Mouse (Mus musculus): ENCODE measurements around the gene Tgfb3. TPM values are rescaled to one million over a fixed set of nuclear protein-coding genes. Genes with fewer than 3 reads are reported as not detected.

Tgfb3 gene
- total and polyA plus RNA-seq, 3 experiments: 0.42 to 0.96 TPM; not detected in 1

DNA sequence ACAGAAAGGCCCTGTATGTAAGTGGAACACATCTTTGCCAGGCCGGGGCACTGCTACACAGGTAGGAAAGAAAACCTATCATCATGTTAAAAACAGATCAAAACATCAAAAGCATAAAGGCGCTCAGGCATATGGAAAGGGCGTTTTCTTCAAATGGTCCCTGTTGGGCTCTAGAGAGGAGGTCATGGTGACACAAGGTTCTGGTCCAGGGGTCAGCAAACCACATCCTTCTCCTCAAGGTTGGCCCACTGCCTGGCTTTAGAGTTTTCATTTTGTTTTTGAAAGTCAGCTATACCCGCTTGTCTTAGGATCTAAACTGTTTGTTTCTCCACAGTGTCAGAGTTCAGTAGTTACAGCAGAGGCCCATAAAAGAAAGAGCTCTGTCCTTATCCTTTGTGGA is 30.7 kb upstream of the Tgfb3 start:
- H3K9ac ChIP-seq (ENCODE audit: control insufficient read depth, low read depth, low read length, poor library complexity, severe bottlenecking): no peak overlapping the region
- no peak overlapping the region for H3K4me3 ChIP-seq (ENCODE audit: control insufficient read depth in 1 of 2, insufficient read depth in 1 of 2, low read depth in 2 of 2, low read length in 2 of 2)
- no peaks in the 10 kb centered on the region for H3K79me2 ChIP-seq (ENCODE audit: control insufficient read depth, insufficient read depth, low read length, poor library complexity)
- DNase-seq (ENCODE audit: low read depth, low spot score): no peak
- no peaks in the 10 kb centered on the region for H3K9me3 ChIP-seq (replicated peaks; ENCODE audit: insufficient read depth, low read length)
- H3K4me1 ChIP-seq (ENCODE audit: control insufficient read depth in 1 of 2, insufficient read depth in 2 of 2, low read length in 2 of 2): no peaks in the 10 kb centered on the region
- no peak overlapping the region for H3K27ac ChIP-seq (ENCODE audit: control insufficient read depth, low read depth, low read length)
- TF ChIP-seq SIN3A (IDR thresholded peaks at IDR 0.05; ENCODE audit: low read length) (no peak), JUND (IDR thresholded peaks at IDR 0.05; ENCODE audit: low read depth, low read length) (no peak), GABPA (IDR thresholded peaks at IDR 0.05; ENCODE audit: low read depth, low read length) (no peak), ZC3H11A (IDR thresholded peaks at IDR 0.05; ENCODE audit: low read depth, low read length) (no peak), BHLHE40 (IDR thresholded peaks at IDR 0.05; ENCODE audit: borderline replicate concordance, low read depth, low read length) (no peak), POLR2A (IDR thresholded peaks at IDR 0.05; ENCODE audit: control insufficient read depth in 1 of 2, insufficient read depth in 1 of 2, low read depth in 1 of 2, low read length in 2 of 2, poor library complexity in 1 of 2) (no peak), RCOR1 (IDR thresholded peaks at IDR 0.05; ENCODE audit: low read depth, low read length) (no peak), ELF1 (IDR thresholded peaks at IDR 0.05; ENCODE audit: low read depth, low read length) (no peak), ZNF384 (IDR thresholded peaks at IDR 0.05; ENCODE audit: low read depth, low read length) (no peak), MXI1 (IDR thresholded peaks at IDR 0.05; ENCODE audit: low read depth, low read length) (no peak), EP300 (IDR thresholded peaks at IDR 0.05; ENCODE audit: low read depth in 1 of 2, low read length in 2 of 2) (no peak), CHD1 (IDR thresholded peaks at IDR 0.05; ENCODE audit: low read depth, low read length) (no peak), MAZ (IDR thresholded peaks at IDR 0.05; ENCODE audit: low read depth, low read length) (no peak), CTCF (IDR thresholded peaks at IDR 0.05 in 2 of 3, conservative IDR thresholded peaks at IDR 0.05 in 1 of 3; ENCODE audit: control insufficient read depth in 1 of 3, insufficient read depth in 1 of 3, low read depth in 2 of 3, low read length in 3 of 3, poor library complexity in 1 of 3, severe bottlenecking in 1 of 3) (no peak), GATA1 (IDR thresholded peaks at IDR 0.05; ENCODE audit: low read depth, low read length) (no peak), TAL1 (IDR thresholded peaks at IDR 0.05; ENCODE audit: low read length) (no peak)
- H3K36me3 ChIP-seq (ENCODE audit: control insufficient read depth in 1 of 2, insufficient read depth in 2 of 2, low read length in 2 of 2): no peaks in the 10 kb centered on the region
- H3K27me3 ChIP-seq (ENCODE audit: control insufficient read depth in 1 of 2, insufficient read depth in 2 of 2, low read length in 2 of 2): no peaks in the 10 kb centered on the region

- Histone ChIP-seq H3K4me1 (ENCODE audit: control insufficient read depth in 1 of 2, insufficient read depth in 2 of 2, low read length in 2 of 2) (no peaks in the 10 kb centered on the region), H3K27me3 (ENCODE audit: control insufficient read depth in 1 of 2, insufficient read depth in 2 of 2, low read length in 2 of 2) (no peaks in the 10 kb centered on the region), H3K9me3 (replicated peaks; ENCODE audit: insufficient read depth, low read length) (no peaks in the 10 kb centered on the region), H3K9ac (ENCODE audit: control insufficient read depth, low read depth, low read length, poor library complexity, severe bottlenecking) (no peak overlapping the region), H3K4me3 (ENCODE audit: control insufficient read depth in 1 of 2, insufficient read depth in 1 of 2, low read depth in 2 of 2, low read length in 2 of 2) (no peak overlapping the region), H3K36me3 (ENCODE audit: control insufficient read depth in 1 of 2, insufficient read depth in 2 of 2, low read length in 2 of 2) (no peaks in the 10 kb centered on the region), H3K27ac (ENCODE audit: control insufficient read depth, low read depth, low read length) (no peak overlapping the region), H3K79me2 (ENCODE audit: control insufficient read depth, insufficient read depth, low read length, poor library complexity) (no peaks in the 10 kb centered on the region)
- TF ChIP-seq USF2 (IDR thresholded peaks at IDR 0.05; ENCODE audit: borderline replicate concordance in 1 of 2, insufficient read depth in 1 of 2, low read depth in 1 of 2, low read length in 2 of 2): no peak
- TF ChIP-seq ETS1 (IDR thresholded peaks at IDR 0.05; ENCODE audit: low read depth, low read length): no peak
- TF ChIP-seq ELF1 (IDR thresholded peaks at IDR 0.05; ENCODE audit: low read depth, low read length): no peak
- TF ChIP-seq SMC3 (IDR thresholded peaks at IDR 0.05; ENCODE audit: low read depth, low read length): no peak
- TF ChIP-seq RCOR1 (IDR thresholded peaks at IDR 0.05; ENCODE audit: low read depth, low read length): no peak
- TF ChIP-seq MAZ (IDR thresholded peaks at IDR 0.05; ENCODE audit: low read depth, low read length): no peak
- no peak for TF ChIP-seq UBTF (IDR thresholded peaks at IDR 0.05; ENCODE audit: borderline replicate concordance, insufficient read depth, low read depth, low read length)
- TF ChIP-seq MAX (IDR thresholded peaks at IDR 0.05; ENCODE audit: low read length): no peak
- TF ChIP-seq GABPA (IDR thresholded peaks at IDR 0.05; ENCODE audit: low read depth, low read length): no peak
- no peak for DNase-seq (ENCODE audit: low read depth, low spot score)
Measured at GRCm38 (mm10) chr12:86107645-86108044, 28.8 kb upstream of the Tgfb3 start.

Measured in MEL (cell line).